Mouse (Mus musculus) urinary bladder, adult 18-20 months (tissue): ENCODE data around the gene Fam98a.

Experiments used
- DNase-seq, 2 experiments: peaks; one replicate each; pipeline ENCODE4 v3.0.0; 2022; ENCODE audit warnings: low spot score in 2 of 2, mixed read lengths in 2 of 2

Fam98a gene

GRCm38 (mm10) chr17:75551512-75552400, at the start of gene Fam98a:
Gene Fam98a (minus strand): TSS chr17:75551946.
- peak; percentile 93 to 97 for DNase-seq

GRCm38 (mm10) chr17:75598652-75599051, 46.9 kb upstream of the Fam98a start:
- no peak for DNase-seq

- no peak for DNase-seq
Measured at GRCm38 (mm10) chr17:75582738-75583137, 31.0 kb upstream of the Fam98a start.

- DNase-seq = no peak
Measured at GRCm38 (mm10) chr17:75575608-75576007, 23.9 kb upstream of the Fam98a start.

- DNase-seq = no peak
Measured at GRCm38 (mm10) chr17:75558041-75558440, 6.3 kb upstream of the Fam98a start.

- DNase-seq = no peak
Measured at GRCm38 (mm10) chr17:75557031-75557430, 5.3 kb upstream of the Fam98a start.

GRCm38 (mm10) chr17:75550771-75551413, 854 bp downstream of the Fam98a start:
- DNase-seq = no peak

GRCm38 (mm10) chr17:75544262-75544661, 7.5 kb downstream of the Fam98a start:
- no peak for DNase-seq

- DNase-seq = no peak
Measured at GRCm38 (mm10) chr17:75543434-75543833, 8.3 kb downstream of the Fam98a start.

GRCm38 (mm10) chr17:75539841-75540240, 11.9 kb downstream of the Fam98a start:
- DNase-seq = no peak

- DNase-seq = no peak
Measured at GRCm38 (mm10) chr17:75539130-75539529, 12.6 kb downstream of the Fam98a start.

- no peak for DNase-seq
Measured at GRCm38 (mm10) chr17:75538431-75538830, 13.3 kb downstream of the Fam98a start.

- no peak for DNase-seq
Measured at GRCm38 (mm10) chr17:75537050-75537445, 14.7 kb downstream of the Fam98a start.

- DNase-seq = peak in 1 of 2 experiments; percentile 8
Measured at GRCm38 (mm10) chr17:75536396-75537049, 15.2 kb downstream of the Fam98a start.

- DNase-seq = no peak
Measured at GRCm38 (mm10) chr17:75535612-75536011, 16.1 kb downstream of the Fam98a start.

- DNase-seq = no peak
Measured at GRCm38 (mm10) chr17:75534314-75535020, 17.3 kb downstream of the Fam98a start.

- DNase-seq = no peak
Measured at GRCm38 (mm10) chr17:75532469-75532986, 19.2 kb downstream of the Fam98a start.

GRCm38 (mm10) chr17:75529222-75529935, 22.4 kb downstream of the Fam98a start:
- DNase-seq = no peak

GRCm38 (mm10) chr17:75526411-75526810, 25.3 kb downstream of the Fam98a start:
- DNase-seq = no peak

- no peak for DNase-seq
Measured at GRCm38 (mm10) chr17:75523812-75524211, 27.9 kb downstream of the Fam98a start.
